In the genomic region with DNA sequence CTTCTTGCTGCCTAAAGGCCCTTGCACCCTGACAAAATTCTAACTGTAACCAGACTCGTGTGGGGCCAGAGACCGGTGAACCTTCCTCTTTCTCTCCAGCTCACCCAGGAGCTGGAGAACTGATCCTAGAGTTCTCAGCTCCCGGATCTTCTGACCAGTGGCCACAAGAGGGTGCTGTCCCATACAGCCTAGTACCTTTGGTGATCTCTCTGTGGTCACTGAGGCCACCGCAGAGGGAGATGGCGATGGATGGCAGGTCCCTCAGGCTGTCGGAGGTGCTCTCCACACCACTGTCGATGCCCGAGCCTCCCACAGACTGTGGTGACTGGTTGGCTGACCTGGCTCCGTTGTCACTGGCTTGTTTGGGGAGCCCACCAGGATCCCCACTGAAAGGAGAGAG, we compare ENCODE assay signal across 8 mouse cellular contexts. TPM values are rescaled to one million over a fixed set of nuclear protein-coding genes. Genes with fewer than 3 reads are reported as not detected.
DNase-seq lines count a peak whose midpoint lies in the region; ATAC-seq and TF ChIP-seq lines count a peak whose summit lies in the region.
"Had no signal": no experiment of that assay in that cellular context is flagged by ENCODE, and none has a peak within 500 bp of the region (broad histone marks: within the 10 kb centered on the region; RNA-seq: fewer than 3 reads in every experiment).

No protein-coding gene starts in this region.

- 58% methylated on average over 9 of the region's 9 CpGs for WGBS in kidney, adult 2 months
- WGBS in lung, postnatal 0 days: 65% methylated on average over 9 of the region's 9 CpGs

- peak; percentile 59 for TF ChIP-seq CTCF in kidney, adult 2 months (conservative IDR thresholded peaks at IDR 0.05; ENCODE audit: insufficient read depth, insufficient read length, low read depth, low read length)
- peak; percentile 36 to 52 (median 45); a peak in 5 of 6 replicates for TF ChIP-seq CTCF in MEL (IDR thresholded peaks at IDR 0.05 in 2 of 3, conservative IDR thresholded peaks at IDR 0.05 in 1 of 3; ENCODE audit: control insufficient read depth in 1 of 3, insufficient read depth in 1 of 3, low read depth in 2 of 3, low read length in 3 of 3, poor library complexity in 1 of 3, severe bottlenecking in 1 of 3)
- TF ChIP-seq CTCF in lung, postnatal 0 days (IDR thresholded peaks at IDR 0.05): peak; percentile 72

- no peak; the same call in 1 of the 2 replicates for TF ChIP-seq RAD21 in MEL (IDR thresholded peaks at IDR 0.05; ENCODE audit: low read depth, low read length)

- no peaks in the 10 kb centered on the region for H3K27me3 ChIP-seq in kidney, adult 2 months (replicated peaks; ENCODE audit: control insufficient read depth, insufficient read depth, low read length)
- H3K27me3 ChIP-seq in MEL (ENCODE audit: control insufficient read depth in 1 of 2, insufficient read depth in 2 of 2, low read length in 2 of 2): no peaks in the 10 kb centered on the region
- H3K27me3 ChIP-seq in lung, postnatal 0 days (replicated peaks; ENCODE audit: insufficient read depth, low read length): no peaks in the 10 kb centered on the region
- H3K27me3 ChIP-seq: embryonic facial prominence, embryonic 12.5 days had no signal

- no peak for ATAC-seq in lung, postnatal 0 days

- H3K27ac ChIP-seq in kidney, adult 2 months (ENCODE audit: insufficient read depth, low read depth, low read length): no peak overlapping the region
- no peak overlapping the region for H3K27ac ChIP-seq in MEL (ENCODE audit: control insufficient read depth, low read depth, low read length)
- H3K27ac ChIP-seq in lung, postnatal 0 days (ENCODE audit: low read length): no peak overlapping the region
- H3K27ac ChIP-seq: embryonic facial prominence, embryonic 12.5 days had no signal

- no peak overlapping the region for H3K9ac ChIP-seq in MEL (ENCODE audit: control insufficient read depth, low read depth, low read length, poor library complexity, severe bottlenecking)
- no peak overlapping the region for H3K9ac ChIP-seq in lung, postnatal 0 days (replicated peaks; ENCODE audit: low read depth)
- H3K9ac ChIP-seq: embryonic facial prominence, embryonic 12.5 days had no signal

- no peak overlapping the region for H3K4me3 ChIP-seq in kidney, adult 2 months (ENCODE audit: insufficient read depth, low read depth, low read length)
- H3K4me3 ChIP-seq in MEL (ENCODE audit: control insufficient read depth in 1 of 2, insufficient read depth in 1 of 2, low read depth in 2 of 2, low read length in 2 of 2): no peak overlapping the region
- no peak overlapping the region for H3K4me3 ChIP-seq in lung, postnatal 0 days (ENCODE audit: low read depth, low read length)
- H3K4me3 ChIP-seq: embryonic facial prominence, embryonic 12.5 days had no signal

- no peaks in the 10 kb centered on the region; the same call in 1 of the 2 replicates for H3K36me3 ChIP-seq in kidney, adult 2 months (ENCODE audit: control insufficient read depth, insufficient read depth, low read length)
- H3K36me3 ChIP-seq in MEL (ENCODE audit: control insufficient read depth in 1 of 2, insufficient read depth in 2 of 2, low read length in 2 of 2): no peaks in the 10 kb centered on the region
- H3K36me3 ChIP-seq in lung, postnatal 0 days (ENCODE audit: insufficient read depth, low read length): peaks cover 17% of the 10 kb centered on the region

- no peak for TF ChIP-seq EP300 in MEL (IDR thresholded peaks at IDR 0.05; ENCODE audit: low read depth in 1 of 2, low read length in 2 of 2)
- no peak for TF ChIP-seq EP300 in lung, postnatal 0 days (IDR thresholded peaks at IDR 0.05)

- H3K4me2 ChIP-seq in lung, postnatal 0 days (replicated peaks; ENCODE audit: low read depth, low read length): no peak overlapping the region
- H3K4me2 ChIP-seq: embryonic facial prominence, embryonic 12.5 days had no signal

- H3K4me1 ChIP-seq in kidney, adult 2 months (ENCODE audit: control insufficient read depth, insufficient read depth, low read length): no peaks in the 10 kb centered on the region
- H3K4me1 ChIP-seq in MEL (ENCODE audit: control insufficient read depth in 1 of 2, insufficient read depth in 2 of 2, low read length in 2 of 2): no peaks in the 10 kb centered on the region
- H3K4me1 ChIP-seq in lung, postnatal 0 days (ENCODE audit: insufficient read depth, low read depth, low read length): no peaks in the 10 kb centered on the region
- H3K4me1 ChIP-seq: embryonic facial prominence, embryonic 12.5 days had no signal

- no peaks in the 10 kb centered on the region for H3K9me3 ChIP-seq in MEL (replicated peaks; ENCODE audit: insufficient read depth, low read length)
- H3K9me3 ChIP-seq in lung, postnatal 0 days (ENCODE audit: low read length): no peaks in the 10 kb centered on the region
- H3K9me3 ChIP-seq: embryonic facial prominence, embryonic 12.5 days had no signal

- no peaks in the 10 kb centered on the region for H3K79me2 ChIP-seq in MEL (ENCODE audit: control insufficient read depth, insufficient read depth, low read length, poor library complexity)

- no peak for TF ChIP-seq POLR2A in kidney, adult 2 months (IDR thresholded peaks at IDR 0.05; ENCODE audit: low read depth, low read length)
- no peak for TF ChIP-seq POLR2A in MEL (IDR thresholded peaks at IDR 0.05; ENCODE audit: control insufficient read depth in 1 of 2, insufficient read depth in 1 of 2, low read depth in 1 of 2, low read length in 2 of 2, poor library complexity in 1 of 2)

- peak; percentile 43 for DNase-seq in kidney, adult 2 months
- no peak for DNase-seq in kidney, adult 11 months
- peak; percentile 24 for DNase-seq in MEL (ENCODE audit: low read depth, low spot score)
- peak; percentile 55 for DNase-seq in adrenal gland, adult 2 months
- peak; percentile 25 to 38 for DNase-seq in frontal cortex, postnatal 36 days (ENCODE audit: low spot score in 2 of 2)
- DNase-seq in lung, postnatal 0 days (ENCODE audit: low spot score): peak; percentile 27
- peak; percentile 21 to 36 for DNase-seq in thymus, postnatal 36 days

TF ChIP-seq in MEL, 35 proteins besides CTCF, POLR2A, EP300 and RAD21:
- peak; percentile 26 for TF ChIP-seq SMC3 (IDR thresholded peaks at IDR 0.05; ENCODE audit: low read depth, low read length)
- TF ChIP-seq GATA1 (IDR thresholded peaks at IDR 0.05; ENCODE audit: low read depth, low read length): no peak

RNA-seq across cellular contexts. Expression of gene Lpin1, which starts 47.3 kb away (rescaled TPM):
- 33.5 and 34.2 TPM in 2 replicates for polyA plus RNA-seq in kidney, adult 2 months (2012; rRNA removed)
- 1.2 and 1.7 TPM in 2 replicates for total RNA-seq in MEL (2012; rRNA removed)
- 1 to 10 TPM in 1 of 2 experiments, not detected in 1; 3.9 TPM for polyA plus RNA-seq in MEL (2012; ENCODE audit: insufficient read depth in 1 of 2, insufficient read length in 2 of 2, low read depth in 1 of 2, low replicate concordance in 2 of 2, missing spikeins in 1 of 2)
- 100 to 1,000 TPM in 1 of 2 experiments, 10 to 100 TPM in 1; 72.2 to 100 TPM for total RNA-seq in adrenal gland, adult 2 months (2021)
- 35.4 and 36.8 TPM in 2 replicates for polyA plus RNA-seq in adrenal gland, adult 2 months (2012; rRNA removed)
- polyA plus RNA-seq in lung, postnatal 0 days (2015; fragmentation: Nextera tagmentation; extraction: Ambion mirVana): 7.3 and 9.0 TPM in 2 replicates
